Mouse (Mus musculus) brown adipose tissue, adult 24 weeks (tissue): Measurements from ENCODE around the gene Inafm1. TPM values are rescaled to one million over a fixed set of nuclear protein-coding genes. Genes with fewer than 3 reads are reported as not detected.
A peak's percentile ranks its signal among the peaks of the same experiment; 100 is the strongest.
"Not testable (repeated sequence)": the region's sequence is repeated elsewhere in the genome, so short reads cannot be mapped to it uniquely, and the experiment has no call there.

Source experiments
- H3K27ac ChIP-seq: fragments of 200-500 bp; replicated peaks from 2 replicates; pipeline ENCODE4 v1.5.1; 2012; ENCODE audit warnings: low read depth, mild to moderate bottlenecking, low read length
- H3K4me1 ChIP-seq: fragments of 200-500 bp; 2 replicates; pipeline ENCODE4 v1.6.1; 2012; ENCODE audit warnings: low read length, mixed read lengths; ENCODE audit not compliant: control insufficient read depth, insufficient read depth, insufficient read length
- H3K4me3 ChIP-seq: fragments of 200-500 bp; 2 replicates; pipeline ENCODE4 v1.5.1; 2012; ENCODE audit warnings: low read depth, mild to moderate bottlenecking, low read length, moderate library complexity; ENCODE audit not compliant: insufficient read depth
- polyA plus RNA-seq: library from polyadenylated mRNA; stranded (reverse); fragments of >200 nt; gene quantifications from 2 replicates; pipeline ENCODE4 v1.2.4, GENCODE M21; 2012; ENCODE audit not compliant: missing spikeins, insufficient read depth, insufficient read length

The Inafm1 gene
- polyA plus RNA-seq, 1 experiment, result 17.2 TPM

DNA sequence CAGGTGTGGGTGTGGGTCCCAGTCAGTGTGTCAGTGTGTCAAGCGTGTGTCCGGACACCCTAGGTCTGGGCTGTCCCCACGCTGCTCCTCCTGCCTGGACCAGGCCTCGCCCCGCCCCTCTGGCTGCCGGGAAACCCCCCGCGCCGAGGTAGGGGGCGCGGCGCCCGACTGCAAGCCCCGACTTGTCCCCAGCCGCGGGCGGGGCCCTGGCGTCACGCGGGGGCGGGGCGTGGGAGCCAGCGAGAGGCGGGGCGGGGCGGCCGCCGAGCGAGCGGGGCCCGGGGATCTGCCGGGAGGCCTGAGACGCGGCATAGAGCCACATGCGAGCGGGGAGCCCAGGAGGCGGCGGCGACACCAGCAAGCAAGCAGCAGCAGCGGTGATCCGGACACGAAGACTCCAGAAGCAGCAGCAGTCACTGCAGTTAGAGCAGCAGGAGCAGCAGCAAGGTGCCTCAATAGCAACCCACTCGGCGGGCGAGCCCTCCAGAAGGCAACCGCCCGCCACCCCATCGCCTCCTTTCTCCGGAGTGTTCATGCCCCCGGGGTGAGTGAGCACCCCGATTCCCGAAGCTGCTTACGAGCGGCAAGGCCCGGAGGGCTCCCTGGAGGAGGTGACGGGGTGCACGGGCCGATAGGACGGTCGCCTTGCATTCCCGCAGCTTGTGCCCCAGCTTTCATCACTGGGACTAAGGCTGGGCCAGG lies 36.1 kb upstream of the Inafm1 start:
- H3K4me1 ChIP-seq, result no peaks in the 10 kb centered on the region
- H3K27ac ChIP-seq, result peak overlapping the region; percentile 45
- peak overlapping the region; percentile 96 for H3K4me3 ChIP-seq

DNA sequence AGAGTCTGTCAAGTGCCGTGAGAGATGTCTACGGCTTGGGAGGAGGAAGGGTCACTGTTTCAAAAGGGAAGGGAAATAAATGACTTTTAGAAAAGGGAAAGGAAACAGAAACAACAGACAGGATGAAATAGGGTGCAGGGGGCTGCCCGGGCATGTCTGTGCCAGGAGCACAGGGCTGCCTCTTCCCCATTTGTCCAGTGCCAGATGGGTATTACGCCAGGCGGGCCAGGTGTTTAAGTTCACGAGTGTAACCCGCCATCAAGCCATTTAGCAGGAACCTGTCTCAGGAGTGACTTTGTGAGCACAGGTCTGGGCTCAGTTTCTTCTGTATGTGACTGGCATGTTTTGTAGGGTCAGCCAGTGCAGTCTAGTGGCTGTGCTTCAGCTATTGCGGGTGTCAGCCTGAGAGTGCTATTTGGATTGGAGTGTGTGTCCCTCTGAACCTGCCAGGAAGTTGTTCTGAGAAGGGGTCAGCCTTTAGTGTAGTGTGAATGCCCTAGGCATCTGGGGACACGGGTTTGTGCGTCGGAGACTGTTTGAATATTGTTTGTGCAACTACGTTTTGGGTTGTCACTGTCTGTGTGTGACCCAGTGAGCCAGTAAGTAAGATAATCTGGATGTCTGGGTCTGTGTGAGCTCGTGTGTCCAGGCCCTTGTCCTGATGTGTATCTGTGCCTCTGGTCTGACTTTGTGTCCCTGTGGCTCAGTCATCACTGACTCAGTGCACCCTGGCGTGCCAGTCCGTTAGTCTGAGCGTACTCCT lies 35.3 kb upstream of the Inafm1 start:
- Histone ChIP-seq H3K4me3 (peak overlapping the region; percentile 47), H3K27ac (peak overlapping the region; percentile 3; the same call in 1 of the 2 replicates), H3K4me1 (no peaks in the 10 kb centered on the region)

DNA sequence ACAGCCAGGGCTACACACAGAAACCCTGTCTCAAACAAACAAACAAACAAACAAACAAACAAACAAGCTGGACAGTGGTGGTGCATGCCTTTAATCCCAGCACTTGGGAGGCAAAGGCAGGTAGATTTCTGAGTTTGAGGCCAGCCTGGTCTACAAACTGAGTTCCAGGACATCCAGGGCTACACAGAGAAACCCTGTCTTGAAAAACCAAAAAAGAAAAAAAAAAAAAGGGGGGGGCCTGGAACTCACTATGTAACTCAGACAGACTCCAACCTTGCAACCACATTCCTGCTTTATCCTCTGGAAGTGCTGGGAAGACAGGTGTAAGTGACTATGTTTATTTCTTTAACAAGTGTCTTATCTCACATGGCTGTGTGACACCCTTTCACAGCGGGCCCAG lies 34.7 kb upstream of the Inafm1 start, which contains the start of gene Bbc3:
Bbc3 (plus strand) TSS at position 301 of the 400 bp plus-strand sequence.
- Histone ChIP-seq H3K27ac (peak within 1 kb of the TSS; percentile 3; the same call in 1 of the 2 replicates), H3K4me3 (peak within 1 kb of the TSS; percentile 47)
- H3K4me1 ChIP-seq, result not testable (repeated sequence)

GRCm38 (mm10) chr7:16307141-16307540 lies 33.7 kb upstream of the Inafm1 start:
- H3K4me3 ChIP-seq, H3K27ac ChIP-seq, H3K4me1 ChIP-seq: not testable (repeated sequence)

- Histone ChIP-seq H3K27ac (no peak overlapping the region), H3K4me1 (no peaks in the 10 kb centered on the region; the same call in 1 of the 2 replicates), H3K4me3 (peak overlapping the region; percentile 32)
These were observed 26.1 kb upstream of the Inafm1 start for GRCm38 (mm10) chr7:16299419-16300035.

- Histone ChIP-seq H3K4me3 (no peak overlapping the region), H3K4me1 (no peaks in the 10 kb centered on the region; the same call in 1 of the 2 replicates), H3K27ac (no peak overlapping the region)
These were observed 25.5 kb upstream of the Inafm1 start for GRCm38 (mm10) chr7:16298927-16299326.

GRCm38 (mm10) chr7:16297616-16298015 lies 24.2 kb upstream of the Inafm1 start:
- Histone ChIP-seq H3K4me1 (no peaks in the 10 kb centered on the region; the same call in 1 of the 2 replicates), H3K27ac (no peak overlapping the region), H3K4me3 (no peak overlapping the region)

GRCm38 (mm10) chr7:16296766-16297390 lies 23.5 kb upstream of the Inafm1 start:
- H3K27ac ChIP-seq, result peak overlapping the region; percentile 73
- H3K4me3 ChIP-seq, result peak overlapping the region; percentile 47
- no peaks in the 10 kb centered on the region; the same call in 1 of the 2 replicates for H3K4me1 ChIP-seq

GRCm38 (mm10) chr7:16296146-16296545 lies 22.7 kb upstream of the Inafm1 start:
- Histone ChIP-seq H3K4me1 (no peaks in the 10 kb centered on the region; the same call in 1 of the 2 replicates), H3K4me3 (no peak overlapping the region), H3K27ac (peak overlapping the region; percentile 32; the same call in 1 of the 2 replicates)

- Histone ChIP-seq H3K4me3 (peak overlapping the region; percentile 59), H3K4me1 (no peaks in the 10 kb centered on the region; the same call in 1 of the 2 replicates), H3K27ac (peak overlapping the region; percentile 92)
These were observed 22.0 kb upstream of the Inafm1 start for GRCm38 (mm10) chr7:16295321-16295900.

DNA sequence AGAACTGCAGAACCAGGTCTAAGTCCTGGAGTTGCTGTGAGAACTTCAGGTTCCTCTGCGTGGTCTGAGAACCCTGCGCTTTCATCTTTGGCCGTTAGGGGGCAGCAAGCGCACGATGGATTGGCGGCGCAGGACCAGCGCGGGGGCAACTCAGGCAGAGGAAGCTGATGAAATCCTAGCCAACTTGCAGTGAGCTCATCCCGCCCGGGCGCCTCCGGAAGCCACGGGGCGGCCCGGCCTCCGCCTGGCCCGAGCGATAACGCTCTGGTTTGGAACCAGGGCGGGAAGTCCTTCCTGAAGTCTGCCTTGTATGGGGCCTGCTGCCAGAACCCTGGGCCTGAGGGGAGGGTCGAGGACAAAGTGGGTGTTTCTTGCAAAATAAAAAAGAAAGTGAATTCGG lies 21.4 kb upstream of the Inafm1 start:
- Histone ChIP-seq H3K4me3 (peak overlapping the region; percentile 59), H3K4me1 (no peaks in the 10 kb centered on the region; the same call in 1 of the 2 replicates), H3K27ac (peak overlapping the region; percentile 92)

DNA sequence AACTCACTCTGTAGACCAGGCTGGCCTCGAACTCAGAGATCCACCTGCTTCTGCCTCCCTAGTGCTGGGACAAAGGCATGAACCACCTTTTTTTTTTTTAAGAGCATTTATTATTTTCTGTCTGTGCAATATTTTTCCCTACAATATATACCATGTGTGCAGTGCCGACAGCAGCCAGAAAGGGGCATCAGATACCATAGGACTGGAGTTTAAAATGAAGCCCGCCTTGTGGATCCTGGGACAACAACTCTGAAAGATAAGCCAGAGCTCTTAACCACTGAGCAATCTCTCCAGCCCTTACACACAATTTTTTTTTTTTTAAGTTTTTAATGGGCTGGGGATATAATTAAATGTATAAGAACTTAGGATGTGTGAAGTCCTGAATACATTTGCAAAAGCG lies 20.9 kb upstream of the Inafm1 start:
- H3K4me3 ChIP-seq, result no peak overlapping the region
- peak overlapping the region; percentile 72 for H3K27ac ChIP-seq
- H3K4me1 ChIP-seq, result no peaks in the 10 kb centered on the region; the same call in 1 of the 2 replicates

DNA sequence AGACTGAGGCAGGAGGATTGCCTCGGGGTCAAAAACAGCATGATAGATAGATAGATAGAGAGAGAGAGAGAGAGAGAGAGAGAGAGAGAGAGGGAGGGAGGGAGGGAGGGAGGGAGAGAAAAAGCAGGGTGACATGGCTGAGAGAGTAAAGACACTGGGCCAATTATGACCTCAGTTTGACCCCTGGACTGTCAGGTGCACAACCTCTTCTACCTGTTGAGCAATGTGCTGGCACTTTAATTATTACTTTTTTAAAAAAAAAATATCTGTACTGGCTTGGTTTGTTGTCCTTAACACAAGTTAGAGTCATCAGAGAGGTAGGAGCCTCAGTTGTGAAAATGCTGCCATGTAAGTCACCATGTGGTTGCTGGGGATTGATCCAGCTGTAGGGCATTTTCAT lies 14.4 kb upstream of the Inafm1 start:
- Histone ChIP-seq H3K4me1 (no peaks in the 10 kb centered on the region), H3K4me3 (no peak overlapping the region), H3K27ac (no peak overlapping the region)

- Histone ChIP-seq H3K27ac (peak overlapping the region; percentile 81), H3K4me3 (peak overlapping the region; percentile 50), H3K4me1 (no peaks in the 10 kb centered on the region)
These were observed 13.6 kb upstream of the Inafm1 start for GRCm38 (mm10) chr7:16287016-16287415.
